ENCODE assay signal across 8 mouse cellular contexts in the genomic region with DNA sequence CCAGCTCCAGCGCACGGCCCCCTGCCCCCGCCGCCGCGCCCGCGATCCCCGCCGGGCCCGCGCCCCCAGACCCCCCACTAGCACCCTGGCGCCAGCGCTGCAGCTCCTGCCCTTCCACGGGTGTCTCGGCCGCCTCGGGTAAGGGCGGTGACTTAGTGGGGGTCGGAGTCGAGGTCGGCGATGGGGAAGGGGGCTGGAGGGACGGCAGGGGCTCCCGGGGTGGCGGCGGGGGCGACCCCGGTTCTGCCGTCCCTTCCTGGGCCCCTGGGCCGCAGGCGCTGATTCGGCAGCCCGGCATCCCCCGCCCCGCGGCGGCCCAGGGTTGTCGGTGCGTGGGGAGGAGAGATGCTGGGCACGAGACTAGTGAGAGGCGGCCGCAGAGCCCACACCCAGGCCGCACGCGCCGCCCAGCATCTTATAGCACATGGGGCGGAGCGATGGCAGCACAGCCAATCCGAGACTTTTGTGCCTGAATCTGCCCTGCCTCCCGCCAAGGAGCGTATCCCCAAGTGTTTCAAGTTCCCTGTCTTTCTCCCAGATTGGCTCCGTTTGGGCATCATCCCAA. TPM values are rescaled to one million over a fixed set of nuclear protein-coding genes. Genes with fewer than 3 reads are reported as not detected.
DNase-seq lines count a peak whose midpoint lies in the region; ATAC-seq and TF ChIP-seq lines count a peak whose summit lies in the region.

Gene Trnp1, minus strand, starts transcription at position 391 of the 565 bp plus-strand sequence.

- peak; percentile 82 for ATAC-seq in embryonic facial prominence, embryonic 15.5 days (ENCODE audit: insufficient number of reproducible peaks, low FRiP score, low TSS enrichment, low read depth)
- ATAC-seq in heart, embryonic 14.5 days (ENCODE audit: insufficient number of reproducible peaks, insufficient read depth, low FRiP score, low read depth) = peak; percentile 62; the same call in 1 of the 2 replicates

- H3ac ChIP-seq in C2C12 (ENCODE audit: control insufficient read depth, insufficient read length, low read depth) = peak within 1 kb of the TSS; percentile 60

- peak; percentile 98 for DNase-seq in brain, adult 2 months (ENCODE audit: low read depth, low spot score)
- DNase-seq in kidney, postnatal 10 days = peak; percentile 75
- DNase-seq in liver, adult 2 months (ENCODE audit: extremely low read depth, low read depth, low spot score) = no peak
- peak; percentile 24 to 49 for DNase-seq in monocyte, adult 2 months (ENCODE audit: low read depth in 1 of 2, low spot score in 2 of 2)
- peak; percentile 90 for DNase-seq in telencephalon, adult 2 months (ENCODE audit: low read depth, low spot score)

- no peaks in the 10 kb centered on the region for H3K79me2 ChIP-seq in C2C12 (ENCODE audit: control insufficient read depth, insufficient read depth)
- H3K79me2 ChIP-seq in liver, adult 2 months (ENCODE audit: control insufficient read depth, insufficient read depth, low read length) = no peaks in the 10 kb centered on the region

- no peaks in the 10 kb centered on the region for H3K9me3 ChIP-seq in embryonic facial prominence, embryonic 15.5 days (replicated peaks)
- H3K9me3 ChIP-seq in heart, embryonic 14.5 days (ENCODE audit: control insufficient read depth, low read length) = no peaks in the 10 kb centered on the region

- H3K36me3 ChIP-seq in C2C12 (ENCODE audit: control insufficient read depth, insufficient read depth) = no peaks in the 10 kb centered on the region
- H3K36me3 ChIP-seq in embryonic facial prominence, embryonic 15.5 days = no peaks in the 10 kb centered on the region
- H3K36me3 ChIP-seq in heart, embryonic 14.5 days (ENCODE audit: control insufficient read depth, insufficient read depth, low read length) = no peaks in the 10 kb centered on the region
- H3K36me3 ChIP-seq in liver, adult 2 months (ENCODE audit: control insufficient read depth, insufficient read depth, low read length) = no peaks in the 10 kb centered on the region

- H3K27me3 ChIP-seq in C2C12 (ENCODE audit: control insufficient read depth, insufficient read depth, insufficient read length) = peaks cover 43% of the 10 kb centered on the region
- peaks cover 70% of the 10 kb centered on the region for H3K27me3 ChIP-seq in embryonic facial prominence, embryonic 15.5 days
- peaks cover 78% of the 10 kb centered on the region for H3K27me3 ChIP-seq in heart, embryonic 14.5 days (ENCODE audit: control insufficient read depth, insufficient read depth, low read length)
- H3K27me3 ChIP-seq in liver, adult 2 months (ENCODE audit: control insufficient read depth, insufficient read depth, low read length) = peaks cover 26% of the 10 kb centered on the region

- H3K4me2 ChIP-seq in embryonic facial prominence, embryonic 15.5 days (replicated peaks) = peak within 1 kb of the TSS; percentile 99
- H3K4me2 ChIP-seq in heart, embryonic 14.5 days (ENCODE audit: low read length) = peak within 1 kb of the TSS; percentile 99

- peak within 1 kb of the TSS; percentile 18 for H3K4me3 ChIP-seq in C2C12 (ENCODE audit: insufficient read depth, poor library complexity, severe bottlenecking)
- H3K4me3 ChIP-seq in embryonic facial prominence, embryonic 15.5 days (replicated peaks) = peak within 1 kb of the TSS; percentile 56
- peak within 1 kb of the TSS; percentile 63 to 65 for H3K4me3 ChIP-seq in heart, embryonic 14.5 days (ENCODE audit: control insufficient read depth in 1 of 2, insufficient read depth in 1 of 2, low read depth in 1 of 2, low read length in 2 of 2)
- H3K4me3 ChIP-seq in liver, adult 2 months (ENCODE audit: insufficient read depth, low read depth, low read length) = peak within 1 kb of the TSS; percentile 41; the same call in 1 of the 2 replicates

- H3K9ac ChIP-seq in embryonic facial prominence, embryonic 15.5 days = peak within 1 kb of the TSS; percentile 36
- H3K9ac ChIP-seq in heart, embryonic 14.5 days (ENCODE audit: low read length) = peak within 1 kb of the TSS; percentile 54
- peak within 1 kb of the TSS; percentile 23 for H3K9ac ChIP-seq in liver, adult 2 months (ENCODE audit: low read depth, low read length)

- 1% methylated on average over 37 of the region's 53 CpGs for WGBS in embryonic facial prominence, embryonic 15.5 days
- WGBS in heart, embryonic 14.5 days = under 1% methylated on average over 42 of the region's 53 CpGs
- 3% methylated on average over 53 of the region's 53 CpGs for WGBS in liver, adult 2 months

- H3K27ac ChIP-seq in embryonic facial prominence, embryonic 15.5 days (replicated peaks) = no peak within 1 kb of the TSS
- no peak within 1 kb of the TSS for H3K27ac ChIP-seq in heart, embryonic 14.5 days (replicated peaks in 1 of 2; ENCODE audit: control insufficient read depth in 1 of 2, insufficient read depth in 1 of 2, low read depth in 2 of 2, low read length in 2 of 2)
- H3K27ac ChIP-seq in liver, adult 2 months (replicated peaks; ENCODE audit: insufficient read depth, low read depth, low read length) = no peak within 1 kb of the TSS

- no peak for TF ChIP-seq CTCF in C2C12 (IDR thresholded peaks at IDR 0.05; ENCODE audit: control insufficient read depth, insufficient read depth, insufficient read length)
- no peak for TF ChIP-seq CTCF in liver, adult 2 months (IDR thresholded peaks at IDR 0.05; ENCODE audit: low read depth, low read length)

- H3K4me1 ChIP-seq in embryonic facial prominence, embryonic 15.5 days = peaks cover 28% of the 10 kb centered on the region
- H3K4me1 ChIP-seq in heart, embryonic 14.5 days (ENCODE audit: control insufficient read depth in 2 of 2, insufficient read depth in 2 of 2, low read length in 2 of 2) = peaks cover 7 to 16% of the 10 kb centered on the region in 2 experiments; a peak in 2 of 4 replicates
- H3K4me1 ChIP-seq in liver, adult 2 months (ENCODE audit: control insufficient read depth, insufficient read depth, low read length) = no peaks in the 10 kb centered on the region; the same call in 1 of the 2 replicates

- no peak for TF ChIP-seq POLR2A in liver, adult 2 months (IDR thresholded peaks at IDR 0.05; ENCODE audit: extremely low read depth, insufficient read depth, low read length)

- H3K79me3 ChIP-seq in C2C12 (ENCODE audit: low read depth) = no peaks in the 10 kb centered on the region

TF ChIP-seq in C2C12, 6 proteins besides CTCF, POLR2A, EP300 and RAD21:
- TF ChIP-seq MAX (IDR thresholded peaks at IDR 0.05) = peak; percentile 64
- no peak for TF ChIP-seq MYOG (IDR thresholded peaks at IDR 0.05; ENCODE audit: control insufficient read depth, extremely low read depth, insufficient read length)
- no peak for TF ChIP-seq MYOD1 (IDR thresholded peaks at IDR 0.05; ENCODE audit: control insufficient read depth, insufficient read length, low read depth)

RNA-seq across cellular contexts. Expression of gene Trnp1, which starts in this region (rescaled TPM):
- 2.3 TPM for polyA plus RNA-seq in C2C12 (2012; fragmentation: generic; extraction: Trizol)
- 8.0 and 9.1 TPM in 2 replicates for polyA plus RNA-seq in embryonic facial prominence, embryonic 15.5 days (2015; fragmentation: Nextera tagmentation; extraction: Ambion mirVana)
- polyA plus RNA-seq in heart, embryonic 14.5 days (2014; fragmentation: Nextera tagmentation; extraction: Ambion mirVana) = 1.2 and 1.3 TPM in 2 replicates
- not detected in 2 replicates for total RNA-seq in liver, adult 2 months (2014; rRNA removed)
- 0.05 and 0.10 TPM in 2 replicates for polyA plus RNA-seq in liver, adult 2 months (2012; rRNA removed)
